7 mouse cellular contexts compared by ENCODE assay signal in the genomic region with DNA sequence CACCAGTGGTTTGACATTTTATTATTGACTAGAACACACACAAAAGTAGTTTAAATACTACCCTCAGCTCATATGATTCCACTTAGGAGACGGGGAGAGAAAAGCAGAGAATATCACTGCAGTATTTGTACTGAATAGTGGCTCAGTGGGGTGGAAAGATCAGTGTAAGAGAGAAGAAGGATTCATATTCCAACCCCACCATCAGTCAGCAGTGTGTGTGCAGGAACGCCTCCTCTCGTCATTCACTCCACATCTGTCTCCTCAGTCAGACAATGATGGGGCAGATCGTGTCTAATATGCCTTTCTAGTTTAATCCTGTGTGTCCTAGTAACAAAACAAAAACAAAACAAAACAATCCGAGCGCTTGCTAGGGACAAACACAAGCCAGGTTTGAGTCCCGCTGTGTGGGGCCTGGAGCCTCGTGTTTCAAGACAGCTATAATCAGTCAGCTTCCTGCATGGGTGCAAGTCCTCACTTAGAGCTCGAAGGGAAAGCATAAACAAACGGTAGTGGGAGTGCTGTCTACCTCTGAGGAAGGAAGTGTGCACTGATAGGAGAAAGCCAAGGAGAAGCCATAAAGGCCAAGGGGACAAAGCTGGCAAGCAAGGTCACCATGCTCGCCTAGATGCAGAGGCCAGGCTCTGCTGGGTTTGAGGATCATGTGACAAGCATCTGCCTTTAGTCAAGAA.
DNase-seq lines count a peak whose midpoint lies in the region; ATAC-seq and TF ChIP-seq lines count a peak whose summit lies in the region.

No protein-coding gene starts in this region.

- no peaks in the 10 kb centered on the region for H3K27me3 ChIP-seq in limb, embryonic 11.5 days (ENCODE audit: control insufficient read depth, insufficient read depth, low read length)
- no peaks in the 10 kb centered on the region for H3K27me3 ChIP-seq in limb, embryonic 10.5 days (ENCODE audit: low read depth, poor library complexity, severe bottlenecking)
- H3K27me3 ChIP-seq in MEL (ENCODE audit: control insufficient read depth in 1 of 2, insufficient read depth in 2 of 2, low read length in 2 of 2): no peaks in the 10 kb centered on the region
- H3K27me3 ChIP-seq in hindbrain, embryonic 15.5 days: no peaks in the 10 kb centered on the region

- no peaks in the 10 kb centered on the region for H3K4me1 ChIP-seq in limb, embryonic 11.5 days (ENCODE audit: control insufficient read depth, insufficient read depth, low read length)
- no peaks in the 10 kb centered on the region for H3K4me1 ChIP-seq in limb, embryonic 10.5 days
- no peaks in the 10 kb centered on the region for H3K4me1 ChIP-seq in MEL (ENCODE audit: control insufficient read depth in 1 of 2, insufficient read depth in 2 of 2, low read length in 2 of 2)
- H3K4me1 ChIP-seq in hindbrain, embryonic 15.5 days (replicated peaks): no peaks in the 10 kb centered on the region

- WGBS in limb, embryonic 11.5 days: 71% methylated on average over 11 of the region's 11 CpGs
- WGBS in limb, embryonic 10.5 days: 71% methylated on average over 11 of the region's 11 CpGs
- WGBS in hindbrain, embryonic 15.5 days: 58% methylated on average over 11 of the region's 11 CpGs

- H3K79me2 ChIP-seq in MEL (ENCODE audit: control insufficient read depth, insufficient read depth, low read length, poor library complexity): no peaks in the 10 kb centered on the region

- no peak for TF ChIP-seq RAD21 in MEL (IDR thresholded peaks at IDR 0.05; ENCODE audit: low read depth, low read length)

- no peak for TF ChIP-seq CTCF in MEL (IDR thresholded peaks at IDR 0.05 in 2 of 3, conservative IDR thresholded peaks at IDR 0.05 in 1 of 3; ENCODE audit: control insufficient read depth in 1 of 3, insufficient read depth in 1 of 3, low read depth in 2 of 3, low read length in 3 of 3, poor library complexity in 1 of 3, severe bottlenecking in 1 of 3)
- no peak for TF ChIP-seq CTCF in brain, embryonic 14.5 days (IDR thresholded peaks at IDR 0.05; ENCODE audit: borderline replicate concordance, extremely low read depth, insufficient read depth, insufficient read length)

- no peak overlapping the region for H3K4me2 ChIP-seq in limb, embryonic 11.5 days (ENCODE audit: low read depth, severe bottlenecking)
- no peak overlapping the region for H3K4me2 ChIP-seq in hindbrain, embryonic 15.5 days

- no peak for TF ChIP-seq EP300 in MEL (IDR thresholded peaks at IDR 0.05; ENCODE audit: low read depth in 1 of 2, low read length in 2 of 2)

- no peak for ATAC-seq in limb, embryonic 11.5 days (ENCODE audit: insufficient number of reproducible peaks, low FRiP score, low TSS enrichment, low read depth)
- peak; percentile 54; the same call in 1 of the 2 replicates for ATAC-seq in hindbrain, embryonic 15.5 days (ENCODE audit: low FRiP score, low read depth)
- ATAC-seq in inflammation-experienced regulatory T-cells, adult 6 months: no peak

- H3K27ac ChIP-seq in limb, embryonic 11.5 days (replicated peaks; ENCODE audit: low read depth, low read length): no peak overlapping the region
- no peak overlapping the region for H3K27ac ChIP-seq in limb, embryonic 10.5 days
- H3K27ac ChIP-seq in MEL (ENCODE audit: control insufficient read depth, low read depth, low read length): no peak overlapping the region
- no peak overlapping the region; the same call in 1 of the 2 replicates for H3K27ac ChIP-seq in hindbrain, embryonic 15.5 days (replicated peaks)

- peak; percentile 21 for DNase-seq in limb, embryonic 11.5 days (ENCODE audit: low spot score)
- DNase-seq in limb, embryonic 10.5 days (ENCODE audit: low spot score): no peak
- peak; percentile 2 for DNase-seq in MEL (ENCODE audit: low read depth, low spot score)
- peak; percentile 23 for DNase-seq in brain, embryonic 14.5 days (ENCODE audit: low read depth)
- DNase-seq in cerebellum, adult 9-11 months: no peak

- no peaks in the 10 kb centered on the region for H3K36me3 ChIP-seq in limb, embryonic 11.5 days (ENCODE audit: control insufficient read depth, insufficient read depth, low read length)
- H3K36me3 ChIP-seq in limb, embryonic 10.5 days: no peaks in the 10 kb centered on the region
- no peaks in the 10 kb centered on the region for H3K36me3 ChIP-seq in MEL (ENCODE audit: control insufficient read depth in 1 of 2, insufficient read depth in 2 of 2, low read length in 2 of 2)
- H3K36me3 ChIP-seq in hindbrain, embryonic 15.5 days: 0 out of 2 replicates have a peak, but pooled peaks cover 9% of the 10 kb centered on the region

- H3K9me3 ChIP-seq in limb, embryonic 11.5 days (ENCODE audit: control insufficient read depth, low read length): no peaks in the 10 kb centered on the region
- no peaks in the 10 kb centered on the region for H3K9me3 ChIP-seq in limb, embryonic 10.5 days (replicated peaks)
- H3K9me3 ChIP-seq in MEL (replicated peaks; ENCODE audit: insufficient read depth, low read length): no peaks in the 10 kb centered on the region
- no peaks in the 10 kb centered on the region for H3K9me3 ChIP-seq in hindbrain, embryonic 15.5 days

- no peak overlapping the region for H3K4me3 ChIP-seq in limb, embryonic 11.5 days (ENCODE audit: low read depth, low read length)
- no peak overlapping the region for H3K4me3 ChIP-seq in limb, embryonic 10.5 days
- H3K4me3 ChIP-seq in MEL (ENCODE audit: control insufficient read depth in 1 of 2, insufficient read depth in 1 of 2, low read depth in 2 of 2, low read length in 2 of 2): no peak overlapping the region
- H3K4me3 ChIP-seq in hindbrain, embryonic 15.5 days: no peak overlapping the region

- no peak overlapping the region for H3K9ac ChIP-seq in limb, embryonic 11.5 days (ENCODE audit: low read length)
- H3K9ac ChIP-seq in MEL (ENCODE audit: control insufficient read depth, low read depth, low read length, poor library complexity, severe bottlenecking): no peak overlapping the region
- no peak overlapping the region for H3K9ac ChIP-seq in hindbrain, embryonic 15.5 days

- TF ChIP-seq POLR2A in MEL (IDR thresholded peaks at IDR 0.05; ENCODE audit: control insufficient read depth in 1 of 2, insufficient read depth in 1 of 2, low read depth in 1 of 2, low read length in 2 of 2, poor library complexity in 1 of 2): no peak
- TF ChIP-seq POLR2A in brain, embryonic 14.5 days (IDR thresholded peaks at IDR 0.05; ENCODE audit: borderline replicate concordance, extremely low read depth, insufficient read depth, insufficient read length, poor library complexity, severe bottlenecking): no peak

TF ChIP-seq in MEL, 35 proteins besides CTCF, POLR2A, EP300 and RAD21:
- no peak for TF ChIP-seq RCOR1 (IDR thresholded peaks at IDR 0.05; ENCODE audit: low read depth, low read length)
- no peak for TF ChIP-seq CHD1 (IDR thresholded peaks at IDR 0.05; ENCODE audit: low read depth, low read length)
- no peak for TF ChIP-seq E2F4 (IDR thresholded peaks at IDR 0.05; ENCODE audit: borderline replicate concordance, low read depth, low read length)
- TF ChIP-seq CHD2 (IDR thresholded peaks at IDR 0.05; ENCODE audit: low read length): no peak
- no peak for TF ChIP-seq TAL1 (IDR thresholded peaks at IDR 0.05; ENCODE audit: low read length)
- TF ChIP-seq MEF2A (IDR thresholded peaks at IDR 0.05; ENCODE audit: extremely low read depth, insufficient replicate concordance, low read depth, low read length, poor library complexity, severe bottlenecking): no peak
- TF ChIP-seq SIN3A (IDR thresholded peaks at IDR 0.05; ENCODE audit: low read length): no peak
- TF ChIP-seq POLR2AphosphoS2 (IDR thresholded peaks at IDR 0.05; ENCODE audit: low read length): no peak
- no peak for TF ChIP-seq MYB (IDR thresholded peaks at IDR 0.05; ENCODE audit: low read depth, low read length)
- no peak for TF ChIP-seq USF2 (IDR thresholded peaks at IDR 0.05; ENCODE audit: borderline replicate concordance in 1 of 2, insufficient read depth in 1 of 2, low read depth in 1 of 2, low read length in 2 of 2)
TF ChIP-seq in MEL: peak in this region for 0.

Comparison
In these comparisons a context has a peak if more than half of its experiments do, and no peak if none do; other contexts are left out.
1. DNase-seq: peak in limb, embryonic 11.5 days (single experiment), MEL (single experiment) and brain, embryonic 14.5 days (single experiment); none in limb, embryonic 10.5 days (single experiment) and cerebellum, adult 9-11 months (single experiment).